Mouse (Mus musculus): Measurements from ENCODE around the gene Bnc2. TPM values are rescaled to one million over a fixed set of nuclear protein-coding genes. Genes with fewer than 3 reads are reported as not detected.

Gene Bnc2
- total RNA-seq, 1 experiment from 2014 or later = 0.48 TPM

GRCm38 (mm10) chr4:84456853-84457249, 218.2 kb downstream of the Bnc2 start:
- ATAC-seq (replicated peaks; ENCODE audit: insufficient number of reproducible peaks, low FRiP score, low TSS enrichment, poor library complexity, severe bottlenecking) = no peak

GRCm38 (mm10) chr4:84456198-84456852, 218.8 kb downstream of the Bnc2 start:
- no peak for ATAC-seq (replicated peaks; ENCODE audit: insufficient number of reproducible peaks, low FRiP score, low TSS enrichment, poor library complexity, severe bottlenecking)

DNA sequence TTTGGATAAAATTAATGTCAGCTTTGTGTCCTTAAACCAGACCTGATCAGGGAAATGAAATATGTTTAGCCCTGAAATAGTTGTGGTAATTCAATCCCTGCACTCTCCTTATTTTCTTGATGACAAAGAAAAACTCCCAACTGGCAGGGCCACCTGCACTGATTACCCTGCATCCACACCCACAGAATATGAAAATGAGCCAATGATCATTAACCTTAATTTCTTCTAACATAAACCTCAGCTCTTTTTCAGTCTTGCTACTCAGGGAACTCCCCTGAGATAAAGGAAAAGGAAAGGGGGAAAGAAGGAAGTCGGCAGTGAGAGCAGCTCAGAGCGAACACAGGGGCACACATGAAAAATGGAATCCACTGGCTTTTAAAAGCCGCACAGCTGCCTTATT, 220.6 kb downstream of the Bnc2 start:
- no peak for ATAC-seq (replicated peaks; ENCODE audit: insufficient number of reproducible peaks, low FRiP score, low TSS enrichment, poor library complexity, severe bottlenecking)

GRCm38 (mm10) chr4:84453586-84453985, 221.5 kb downstream of the Bnc2 start:
- no peak for ATAC-seq (replicated peaks; ENCODE audit: insufficient number of reproducible peaks, low FRiP score, low TSS enrichment, poor library complexity, severe bottlenecking)

DNA sequence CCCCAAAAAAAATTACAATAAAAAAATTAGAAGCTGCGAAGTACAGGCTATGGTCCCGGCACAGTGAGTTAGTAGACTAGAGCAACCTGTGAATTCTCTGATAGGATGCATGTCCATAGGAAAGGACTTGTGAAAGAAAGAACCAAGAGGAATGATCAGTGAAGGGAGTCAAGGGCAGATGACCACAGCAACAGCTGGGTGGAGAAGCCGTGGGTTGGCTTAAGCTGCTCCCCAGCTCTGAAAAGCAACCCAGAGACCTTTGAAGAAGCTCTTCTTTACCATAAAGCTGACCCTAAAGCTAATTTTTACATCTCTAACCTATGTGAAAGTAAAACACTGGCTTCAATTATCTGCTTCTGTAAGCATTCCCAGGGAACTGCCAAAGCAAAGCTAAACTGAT, 222.4 kb downstream of the Bnc2 start:
- no peak for ATAC-seq (replicated peaks; ENCODE audit: insufficient number of reproducible peaks, low FRiP score, low TSS enrichment, poor library complexity, severe bottlenecking)

- no peak for ATAC-seq (replicated peaks; ENCODE audit: insufficient number of reproducible peaks, low FRiP score, low TSS enrichment, poor library complexity, severe bottlenecking)
These were observed 225.6 kb downstream of the Bnc2 start for GRCm38 (mm10) chr4:84449246-84450005.

GRCm38 (mm10) chr4:84433324-84433723, 241.8 kb downstream of the Bnc2 start:
- ATAC-seq (replicated peaks; ENCODE audit: insufficient number of reproducible peaks, low FRiP score, low TSS enrichment, poor library complexity, severe bottlenecking) = no peak

DNA sequence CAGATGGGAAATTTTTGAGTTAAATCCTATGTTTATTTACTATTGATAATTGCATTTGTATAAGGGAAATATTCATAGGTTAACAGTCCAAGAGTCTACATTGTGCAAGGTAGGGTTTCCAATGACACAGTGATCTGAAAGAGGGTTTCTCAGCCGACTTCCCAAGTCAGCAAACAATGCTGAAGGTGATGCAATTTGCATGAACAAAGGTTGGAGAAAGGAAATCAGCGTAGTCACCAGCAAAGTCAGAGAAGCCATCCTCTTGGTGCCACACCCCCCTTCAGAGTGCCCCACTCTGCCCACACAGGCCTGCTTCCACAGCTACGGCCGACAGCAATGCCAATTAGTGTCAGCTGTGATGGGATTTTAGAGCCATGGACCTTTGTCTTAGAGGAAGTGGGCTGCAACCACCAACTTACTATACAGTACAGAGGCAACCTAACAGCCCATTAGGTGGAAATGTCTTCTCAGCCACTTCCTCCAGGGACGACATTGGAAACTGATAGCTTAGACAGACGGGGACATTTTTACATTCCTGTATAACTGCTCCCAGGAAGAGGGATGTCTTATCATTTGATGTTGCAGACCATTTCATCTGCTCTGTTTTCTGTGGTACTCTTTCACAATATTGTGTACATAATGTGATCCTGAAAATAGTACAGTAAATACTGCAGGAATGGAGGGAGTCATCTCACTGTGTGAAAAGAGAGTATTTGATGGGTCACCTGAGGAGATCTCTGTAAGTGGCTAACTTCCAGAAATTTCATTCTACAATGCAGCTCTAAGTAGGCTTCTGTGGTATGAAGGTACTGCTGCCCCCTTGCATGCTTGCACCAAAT, 243.2 kb downstream of the Bnc2 start:
- ATAC-seq (replicated peaks; ENCODE audit: insufficient number of reproducible peaks, low FRiP score, low TSS enrichment, poor library complexity, severe bottlenecking) = no peak

DNA sequence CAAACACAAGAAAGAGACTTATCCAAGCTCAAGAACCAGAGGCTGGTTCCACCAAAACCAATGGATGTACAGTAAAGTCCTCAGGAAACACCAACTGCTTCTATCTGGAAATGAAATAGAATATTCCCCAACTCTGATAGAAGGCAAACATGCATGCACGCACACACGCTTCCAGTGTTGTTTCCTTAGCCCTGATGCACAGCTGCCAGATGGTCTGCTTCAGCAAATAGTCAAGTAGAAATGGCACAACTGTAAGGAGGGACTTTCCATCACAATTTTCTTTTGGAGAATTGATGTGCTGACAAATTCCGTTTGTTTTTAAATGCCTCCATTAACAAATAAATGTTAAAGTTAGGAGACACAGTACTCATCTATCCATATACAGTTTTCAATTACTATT, 247.1 kb downstream of the Bnc2 start:
- no peak for ATAC-seq (replicated peaks; ENCODE audit: insufficient number of reproducible peaks, low FRiP score, low TSS enrichment, poor library complexity, severe bottlenecking)

DNA sequence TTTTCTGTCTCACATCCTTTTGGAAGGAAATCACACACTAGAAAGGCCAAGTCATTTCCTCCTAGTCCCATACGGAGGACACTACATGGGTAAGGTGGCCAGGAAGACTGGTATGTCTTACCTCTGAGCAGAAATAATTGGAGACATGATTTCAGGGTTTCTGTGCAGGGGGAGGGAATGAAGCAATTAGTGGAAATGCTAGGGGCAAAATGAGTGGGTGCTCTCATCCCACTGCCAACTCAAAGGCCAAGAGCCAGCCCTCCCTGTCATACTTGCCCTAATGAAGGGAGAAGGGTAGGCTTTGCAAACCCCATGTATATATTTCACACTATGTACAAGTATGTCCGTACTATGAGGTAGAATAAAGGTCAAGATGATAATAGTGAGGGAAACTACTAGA, 263.6 kb downstream of the Bnc2 start:
- ATAC-seq (replicated peaks; ENCODE audit: insufficient number of reproducible peaks, low FRiP score, low TSS enrichment, poor library complexity, severe bottlenecking) = no peak

- no peak for ATAC-seq (replicated peaks; ENCODE audit: insufficient number of reproducible peaks, low FRiP score, low TSS enrichment, poor library complexity, severe bottlenecking)
These were observed 267.6 kb downstream of the Bnc2 start for GRCm38 (mm10) chr4:84407328-84408028.

- ATAC-seq (replicated peaks; ENCODE audit: insufficient number of reproducible peaks, low FRiP score, low TSS enrichment, poor library complexity, severe bottlenecking) = no peak
These were observed 271.5 kb downstream of the Bnc2 start for GRCm38 (mm10) chr4:84403356-84404145.

- no peak for ATAC-seq (replicated peaks; ENCODE audit: insufficient number of reproducible peaks, low FRiP score, low TSS enrichment, poor library complexity, severe bottlenecking)
These were observed 286.1 kb downstream of the Bnc2 start for GRCm38 (mm10) chr4:84388991-84389390.

GRCm38 (mm10) chr4:84385156-84385555, 289.9 kb downstream of the Bnc2 start:
- no peak for ATAC-seq (replicated peaks; ENCODE audit: insufficient number of reproducible peaks, low FRiP score, low TSS enrichment, poor library complexity, severe bottlenecking)

GRCm38 (mm10) chr4:84379289-84379688, 295.8 kb downstream of the Bnc2 start:
- no peak for ATAC-seq (replicated peaks; ENCODE audit: insufficient number of reproducible peaks, low FRiP score, low TSS enrichment, poor library complexity, severe bottlenecking)

DNA sequence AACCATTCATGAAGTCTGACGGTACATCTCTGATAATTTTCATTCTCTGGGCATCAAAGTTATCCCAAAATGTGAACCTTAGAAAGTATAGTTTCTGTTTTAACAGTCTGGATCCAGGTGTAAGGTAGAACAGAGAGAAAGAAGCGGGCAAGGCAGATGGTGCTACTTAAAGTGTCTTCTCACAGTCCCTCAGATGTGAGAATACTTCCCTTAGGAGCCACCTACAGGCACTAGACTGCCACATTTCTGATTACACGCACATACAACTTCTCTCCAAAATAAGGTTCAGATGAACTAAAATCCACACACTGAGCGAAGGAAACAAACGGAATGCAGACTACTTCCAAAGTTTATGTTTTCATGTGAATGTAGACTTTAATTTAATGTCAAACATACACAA, 297.6 kb downstream of the Bnc2 start:
- no peak for ATAC-seq (replicated peaks; ENCODE audit: insufficient number of reproducible peaks, low FRiP score, low TSS enrichment, poor library complexity, severe bottlenecking)

DNA sequence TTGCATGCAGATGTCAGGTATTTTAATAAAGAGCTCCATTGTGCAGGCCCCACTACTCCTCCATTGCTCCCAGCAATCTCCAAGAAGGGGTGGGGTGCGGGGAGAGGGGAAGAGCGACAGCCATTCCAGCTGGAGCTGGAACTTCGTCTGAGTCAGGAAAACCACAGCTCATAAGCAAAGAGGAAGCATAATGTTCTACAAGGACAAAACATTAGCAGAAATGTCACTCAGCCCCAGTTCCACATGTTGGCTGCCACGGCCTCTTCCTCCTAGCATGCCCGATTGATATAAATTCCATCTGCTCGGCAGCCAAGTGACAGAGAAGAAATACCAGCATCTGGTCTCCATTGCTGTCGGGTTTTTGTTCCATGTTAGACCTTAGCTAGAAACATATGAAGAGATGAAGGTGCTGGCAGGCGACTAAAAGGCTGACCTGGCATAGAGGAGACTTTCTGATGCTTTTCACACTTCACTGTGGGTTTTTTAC, 312.7 kb downstream of the Bnc2 start:
- ATAC-seq (replicated peaks; ENCODE audit: insufficient number of reproducible peaks, low FRiP score, low TSS enrichment, poor library complexity, severe bottlenecking) = no peak

DNA sequence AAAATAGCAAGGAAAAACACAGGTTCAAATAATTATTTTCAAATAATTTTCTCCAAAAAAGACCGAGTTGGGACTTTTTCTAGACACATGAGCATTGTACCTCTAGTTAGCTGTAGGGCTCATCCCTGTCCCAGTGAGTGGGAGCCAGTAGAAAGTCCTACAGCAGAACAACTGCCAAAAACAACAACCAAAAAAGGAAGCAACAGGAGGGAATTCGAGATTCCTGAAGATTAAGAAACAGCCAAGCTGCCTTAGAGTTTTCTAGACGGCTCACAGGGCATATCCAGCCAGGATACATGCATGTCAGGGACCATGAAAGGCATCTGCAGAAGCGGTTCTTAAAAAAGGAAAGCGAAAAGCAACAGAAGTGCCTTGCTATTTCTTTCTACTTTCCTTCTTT, 313.9 kb downstream of the Bnc2 start:
- ATAC-seq (replicated peaks; ENCODE audit: insufficient number of reproducible peaks, low FRiP score, low TSS enrichment, poor library complexity, severe bottlenecking) = no peak

Data from monocyte, adult 5-6 weeks (primary cell).